Mouse (Mus musculus) embryo, embryonic 10 days (tissue): ENCODE measurements at regions not wholly inside any gene's neighbourhood (a gene's known extent, or its start where the extent isn't known, plus 50 kb on each side); places are given as distances from the start of the nearest gene placed in this dataset.

Experiments
- DNase-seq: peaks from one replicate; pipeline ENCODE4 v3.0.0-alpha.2; 2015; ENCODE audit warnings: low spot score

- DNase-seq, result no peak
Measured at GRCm38 (mm10) chr4:97132650-97133049, 50.3 kb downstream of the Gm10192 start.

GRCm38 (mm10) chr4:97127780-97128179, 55.2 kb downstream of the Gm10192 start:
- DNase-seq, result no peak

GRCm38 (mm10) chr4:97123861-97124260, 59.1 kb downstream of the Gm10192 start:
- DNase-seq, result no peak

GRCm38 (mm10) chr4:97121952-97122351, 61.0 kb downstream of the Gm10192 start:
- no peak for DNase-seq

GRCm38 (mm10) chr4:97119459-97119858, 63.5 kb downstream of the Gm10192 start:
- no peak for DNase-seq

- no peak for DNase-seq
Measured at GRCm38 (mm10) chr4:97117016-97117415, 66.0 kb downstream of the Gm10192 start.

- DNase-seq, result no peak
Measured at GRCm38 (mm10) chr4:97102752-97103052, 80.3 kb downstream of the Gm10192 start.

- peak; percentile 9 for DNase-seq
Measured at GRCm38 (mm10) chr4:97101911-97102751, 80.8 kb downstream of the Gm10192 start.

GRCm38 (mm10) chr4:97099721-97100120, 83.2 kb downstream of the Gm10192 start:
- DNase-seq, result no peak

- no peak for DNase-seq
Measured at GRCm38 (mm10) chr4:97093576-97093975, 89.4 kb downstream of the Gm10192 start.

- no peak for DNase-seq
Measured at GRCm38 (mm10) chr4:97050735-97051134, 132.2 kb downstream of the Gm10192 start.

GRCm38 (mm10) chr4:97049045-97049674, 133.8 kb downstream of the Gm10192 start:
- no peak for DNase-seq

GRCm38 (mm10) chr4:97037693-97038348, 145.1 kb downstream of the Gm10192 start:
- DNase-seq, result peak; percentile 62

- DNase-seq, result no peak
Measured at GRCm38 (mm10) chr4:97028938-97029337, 154.0 kb downstream of the Gm10192 start.

- no peak for DNase-seq
Measured at GRCm38 (mm10) chr4:97025446-97026040, 157.4 kb downstream of the Gm10192 start.

GRCm38 (mm10) chr4:97001321-97001720, 181.6 kb downstream of the Gm10192 start:
- no peak for DNase-seq

GRCm38 (mm10) chr4:96980311-96980710, 195.3 kb upstream of the Gm12695 start:
- DNase-seq, result no peak

GRCm38 (mm10) chr4:96979876-96980275, 194.9 kb upstream of the Gm12695 start:
- no peak for DNase-seq

GRCm38 (mm10) chr4:96974935-96975334, 189.9 kb upstream of the Gm12695 start:
- DNase-seq, result no peak

- DNase-seq, result no peak
Measured at GRCm38 (mm10) chr4:96973804-96974203, 188.8 kb upstream of the Gm12695 start.

- DNase-seq, result no peak
Measured at GRCm38 (mm10) chr4:96969199-96969598, 184.2 kb upstream of the Gm12695 start.

- DNase-seq, result no peak
Measured at GRCm38 (mm10) chr4:96968545-96969164, 183.7 kb upstream of the Gm12695 start.
